Mouse (Mus musculus) brain, embryonic 14.5 days (tissue): Measurements from ENCODE around the gene Ppm1n.

Experiments
- CTCF ChIP-seq: fragments of 200-500 bp; IDR thresholded peaks from 2 replicates; pipeline ENCODE4 v1.5.1; 2012; ENCODE audit warnings: inconsistent platforms, mild to moderate bottlenecking, moderate library complexity, borderline replicate concordance; ENCODE audit not compliant: insufficient read depth, insufficient read length; ENCODE audit errors: extremely low read depth
- POLR2A ChIP-seq: fragments of 200-500 bp; IDR thresholded peaks from 2 replicates; pipeline ENCODE4 v1.6.1; 2012; ENCODE audit warnings: mild to moderate bottlenecking, inconsistent platforms, borderline replicate concordance; ENCODE audit not compliant: poor library complexity, insufficient read depth, insufficient read length, severe bottlenecking; ENCODE audit errors: extremely low read depth

DNA sequence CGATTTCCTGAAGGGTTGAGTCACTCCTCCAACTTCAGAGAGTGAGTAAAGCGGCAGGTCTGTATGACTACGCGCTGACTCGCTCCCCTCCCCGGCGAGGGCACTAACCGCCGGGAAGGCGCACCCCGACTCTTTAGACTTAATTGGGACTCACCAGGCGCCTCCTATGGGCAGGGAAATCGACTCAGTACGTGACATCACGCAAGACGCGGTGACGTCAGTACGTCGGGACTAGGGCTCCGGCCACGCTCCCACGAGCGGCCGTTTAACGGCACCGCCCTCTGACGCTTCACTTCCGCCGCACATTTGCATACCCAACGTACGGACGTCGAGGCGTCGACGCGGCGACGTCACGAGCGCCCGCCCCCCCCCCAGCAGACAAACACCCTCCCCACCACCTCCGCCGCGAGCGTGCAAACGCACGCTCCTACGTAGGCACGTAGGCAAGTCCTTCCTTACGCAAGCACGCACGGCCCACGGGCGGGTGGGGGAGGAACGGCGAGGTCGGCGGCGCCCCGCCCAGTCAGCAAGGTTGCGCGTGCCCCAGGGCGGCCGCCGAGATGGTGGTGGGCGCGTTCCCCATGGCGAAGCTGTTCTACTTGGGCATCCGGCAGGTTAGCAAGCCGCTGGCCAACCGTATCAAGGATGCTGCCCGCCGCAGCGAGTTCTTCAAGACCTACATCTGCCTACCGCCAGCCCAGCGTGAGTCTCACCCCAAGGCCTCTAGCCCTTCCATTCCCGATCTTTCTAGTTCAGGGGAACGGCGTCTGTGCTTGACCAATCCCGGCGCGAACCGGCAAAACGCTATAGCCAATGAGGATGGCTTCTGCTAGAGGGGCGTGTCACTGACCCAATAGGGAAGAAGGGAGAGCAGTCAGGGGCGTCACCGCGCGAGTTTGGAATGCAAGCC is 51.7 kb downstream of the Ppm1n start, which contains the start of gene Opa3:
- TF ChIP-seq CTCF (peak; percentile 55), POLR2A (peak; percentile 78; the same call in 1 of the 2 replicates)
